Mouse (Mus musculus) ES-Bruce4 (cell line): ENCODE measurements around the gene Lyrm1.

Experiments
- CTCF ChIP-seq: IDR thresholded peaks from one replicate; pipeline ENCODE4 v1.8.1; 2011; ENCODE audit warnings: low read depth, low read length
- POLR2A ChIP-seq: IDR thresholded peaks from one replicate; pipeline ENCODE4 v1.8.1; 2011; ENCODE audit warnings: low read length; ENCODE audit not compliant: insufficient read depth

DNA sequence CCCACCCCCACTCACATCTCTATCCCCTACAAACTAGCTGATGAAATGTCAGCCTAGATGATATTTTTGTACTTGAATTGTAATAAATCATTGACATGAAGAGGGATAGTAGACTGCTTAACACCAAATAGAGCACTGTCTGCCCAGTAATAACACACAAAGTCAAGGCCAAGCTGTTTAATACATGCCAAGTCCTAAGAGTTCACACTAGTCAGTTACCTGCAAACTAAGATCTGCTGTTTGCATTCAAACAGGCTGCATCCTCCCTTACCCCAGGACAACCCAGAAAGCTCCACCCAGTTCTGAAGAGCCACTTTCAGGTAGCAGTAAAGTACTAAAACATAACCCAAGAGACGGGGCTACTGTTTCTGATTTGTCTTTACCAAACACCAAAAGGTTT lies 3.5 kb upstream of the Lyrm1 start:
- TF ChIP-seq CTCF (no peak), POLR2A (no peak)
